Mouse (Mus musculus) mature B cell (primary cell): ENCODE measurements around the gene Fibin.

Source experiments
- in situ Hi-C: fragments of 300-500 bp; cut with MboI; formaldehyde crosslinking; loops from 2 replicates; pipeline ENCODE4 v1.14.3; 2019

The Fibin gene

DNA sequence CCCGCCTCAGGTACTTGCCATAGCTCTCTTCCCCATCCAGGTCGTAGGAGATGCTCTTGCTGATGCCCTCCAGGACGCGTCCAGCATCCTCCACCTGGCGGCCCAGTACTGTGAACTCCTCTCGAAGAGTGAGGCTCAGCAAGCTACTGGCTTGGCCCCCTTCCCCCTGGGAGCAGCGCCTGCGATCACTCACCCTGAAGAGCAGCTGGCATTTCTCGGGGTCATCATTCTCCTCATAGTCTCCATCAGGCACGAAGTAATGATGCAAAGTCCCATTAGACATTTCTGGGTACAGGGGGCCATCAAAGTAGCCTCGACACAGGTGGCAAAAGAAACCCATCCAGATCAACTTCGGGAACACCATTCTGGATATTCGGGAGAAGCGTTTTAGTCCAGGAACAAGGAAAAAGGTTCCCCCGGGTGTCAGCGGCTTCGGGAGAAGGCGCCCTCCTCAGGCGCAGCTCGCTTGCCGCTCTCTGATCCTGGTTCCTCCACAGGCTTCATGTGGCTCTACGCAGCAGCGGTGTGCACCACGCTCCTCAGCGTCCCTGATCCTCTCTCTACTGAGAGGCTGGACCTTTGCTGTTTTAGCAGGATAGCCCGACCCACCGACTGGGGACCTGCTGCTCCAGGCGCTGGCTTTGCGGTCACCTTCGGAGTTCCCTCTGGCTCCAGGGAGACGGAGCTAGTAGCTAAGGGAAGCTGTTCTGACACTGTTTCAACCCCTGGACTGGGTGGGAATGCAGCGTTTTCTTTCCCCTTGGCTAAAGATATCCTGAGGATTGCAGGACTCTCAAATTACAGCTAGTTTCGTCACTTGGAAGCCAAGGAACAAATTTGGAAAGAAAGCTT, at the start of gene Fibin:
Gene Fibin (minus strand): TSS at position 752 of the 852 bp plus-strand sequence.
- in situ Hi-C loops = no loop called here

DNA sequence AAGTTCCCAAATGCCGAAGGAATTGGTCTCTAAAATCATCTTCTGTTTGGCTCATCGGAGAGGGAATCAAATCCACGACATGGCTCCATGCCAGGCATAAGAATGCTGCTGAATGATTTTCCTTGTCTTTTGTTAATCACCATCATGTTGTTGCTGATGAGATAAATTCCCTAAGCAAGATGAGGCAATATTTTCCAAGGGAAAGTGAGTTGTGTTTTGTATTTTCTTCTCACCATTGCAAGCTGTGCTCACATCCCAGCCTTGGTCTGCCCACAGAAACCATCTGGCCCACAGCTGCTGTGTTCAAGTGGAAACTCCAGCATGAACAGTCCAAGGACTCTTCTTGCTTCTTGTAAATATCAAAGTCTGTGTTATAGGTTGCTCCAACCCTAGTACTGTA, 48.4 kb upstream of the Fibin start:
- in situ Hi-C loops = no loop called here

DNA sequence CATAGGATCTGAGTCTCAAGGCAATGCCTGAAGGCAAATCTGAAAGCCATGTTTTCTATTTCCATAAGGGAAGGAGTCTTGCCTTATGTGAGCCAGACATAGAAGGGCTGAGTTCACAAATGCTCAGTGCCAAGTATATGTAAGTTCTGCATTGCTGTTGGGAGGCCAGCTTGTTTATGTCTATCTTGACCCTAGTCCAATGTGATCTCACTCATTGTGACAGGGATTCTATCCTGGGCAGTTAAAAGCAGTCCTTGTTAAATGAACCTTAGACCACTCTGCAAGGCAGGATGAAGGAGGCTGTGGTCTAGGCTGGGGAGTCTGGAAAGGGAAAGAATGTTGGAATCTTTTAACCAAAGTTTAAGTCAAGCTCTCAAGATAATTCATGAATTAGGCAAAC, 45.8 kb upstream of the Fibin start:
- in situ Hi-C loops = no loop called here

DNA sequence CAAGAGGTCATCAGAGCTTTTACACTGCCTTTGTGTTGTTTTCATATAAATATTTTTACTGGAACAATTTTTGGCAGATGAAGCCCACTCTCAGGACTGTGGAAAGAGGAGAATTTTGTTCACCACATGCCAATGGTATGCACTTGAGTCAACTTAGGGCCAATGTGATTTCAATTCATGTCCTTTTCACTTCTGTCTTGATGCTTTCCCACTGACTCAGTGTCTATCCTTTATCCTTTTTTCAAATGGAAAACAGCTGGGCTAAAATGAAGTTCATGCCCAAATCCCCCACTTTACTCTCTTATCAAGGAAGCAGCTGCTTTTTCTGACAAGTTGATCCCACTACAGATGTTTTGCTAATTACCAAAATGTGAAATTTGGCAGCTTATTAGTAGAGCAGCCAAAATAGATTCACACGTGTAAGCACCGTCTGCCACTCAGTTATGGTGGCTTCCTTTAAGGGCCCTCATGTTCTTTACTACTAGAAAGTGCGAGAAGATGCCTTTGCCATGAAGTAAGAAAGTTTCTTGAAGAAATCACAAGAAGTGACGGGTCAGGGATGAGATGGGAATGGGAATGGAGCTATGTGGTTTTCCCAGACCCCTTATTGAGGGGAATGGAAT, 29.8 kb upstream of the Fibin start:
- in situ Hi-C loops = no loop called here

DNA sequence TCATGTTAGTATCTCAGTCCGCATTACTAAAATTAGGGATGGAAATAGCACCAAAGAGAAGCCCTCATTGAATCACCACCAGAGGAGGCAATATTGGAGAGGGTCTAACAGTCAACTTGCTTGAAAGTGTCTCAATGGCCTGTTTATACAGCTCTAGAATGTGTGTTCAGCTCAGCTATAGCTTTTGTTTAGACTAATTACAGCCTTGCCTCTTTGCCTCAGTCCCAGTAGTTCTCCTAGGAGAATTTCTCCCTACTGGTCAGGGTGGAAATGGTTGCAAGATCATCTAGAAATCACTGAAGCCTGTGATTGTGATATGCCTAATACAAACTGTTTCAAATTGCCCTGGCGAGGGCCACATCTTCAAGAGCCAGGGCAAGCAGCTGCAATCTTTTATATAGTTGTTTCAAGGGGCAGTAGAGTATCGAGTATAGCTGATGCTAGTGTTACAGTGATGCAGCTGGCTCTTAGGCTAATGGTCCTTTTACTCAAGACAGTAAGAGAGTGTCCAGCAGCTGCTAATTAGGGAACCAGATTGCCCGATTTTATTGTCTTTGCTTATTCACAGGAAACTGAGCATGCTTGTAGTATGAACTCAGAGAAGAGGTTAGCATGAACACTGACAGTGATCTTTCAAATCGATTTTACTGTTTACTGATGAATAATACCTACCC, 27.9 kb upstream of the Fibin start:
- in situ Hi-C loops = no loop called here

DNA sequence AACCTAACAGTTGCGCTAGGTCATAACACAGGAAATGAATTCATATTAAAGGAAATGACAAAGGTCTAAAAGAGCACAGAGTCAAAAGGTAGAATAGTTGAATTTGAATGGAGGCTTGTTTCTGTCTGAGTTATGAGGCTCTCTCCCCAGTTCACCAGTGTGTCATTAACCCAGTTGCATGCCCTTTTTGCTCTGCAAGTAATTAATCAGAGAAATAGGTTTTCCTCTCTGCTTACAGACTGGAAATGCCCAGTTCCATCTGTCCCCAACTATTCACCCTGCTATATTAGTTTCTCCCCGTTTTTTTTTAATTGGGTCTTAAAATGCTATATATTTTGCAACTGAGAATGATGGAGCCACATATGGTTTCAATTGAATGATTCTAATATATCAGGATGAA, 16.8 kb upstream of the Fibin start:
- in situ Hi-C loops = no loop called here

DNA sequence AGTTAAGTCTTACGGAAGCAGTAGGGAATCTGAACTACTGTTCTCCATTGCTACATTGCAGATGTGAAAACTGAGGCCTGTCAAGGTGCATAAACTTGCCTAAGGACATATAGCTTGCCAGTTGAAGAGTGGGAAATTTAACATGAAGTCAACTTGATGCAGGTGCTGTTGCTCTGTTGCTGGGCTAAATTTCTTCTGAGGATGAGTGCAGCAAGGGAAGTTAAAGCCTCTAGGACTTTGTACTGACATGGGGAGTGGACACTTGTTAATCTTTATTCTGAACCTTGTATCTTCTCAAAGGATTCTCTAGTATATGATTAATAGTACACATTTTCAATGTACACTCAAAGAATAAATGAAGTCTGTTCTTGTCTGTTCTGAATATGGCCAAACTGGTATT, 13.7 kb upstream of the Fibin start:
- in situ Hi-C loops = no loop called here

DNA sequence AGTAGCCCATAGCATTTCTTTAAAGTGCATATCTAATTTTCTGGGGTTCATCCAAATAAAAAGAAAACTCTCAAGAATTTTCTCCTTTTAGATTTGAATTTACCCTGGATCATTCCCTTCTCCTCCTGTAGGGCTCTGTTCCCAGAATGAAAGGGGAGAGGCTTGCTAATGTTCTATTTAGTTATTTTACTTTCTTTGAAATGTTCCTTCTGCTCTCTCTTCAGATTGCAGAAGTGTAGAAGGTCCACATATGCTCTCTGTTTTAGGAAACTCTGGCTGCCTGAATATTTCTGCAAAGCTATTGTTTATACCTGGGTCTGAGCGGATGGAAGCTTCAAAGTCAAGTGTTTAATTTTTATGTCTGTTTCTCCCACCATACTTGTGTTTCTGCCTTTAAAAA, 12.5 kb upstream of the Fibin start:
- in situ Hi-C loops = no loop called here

DNA sequence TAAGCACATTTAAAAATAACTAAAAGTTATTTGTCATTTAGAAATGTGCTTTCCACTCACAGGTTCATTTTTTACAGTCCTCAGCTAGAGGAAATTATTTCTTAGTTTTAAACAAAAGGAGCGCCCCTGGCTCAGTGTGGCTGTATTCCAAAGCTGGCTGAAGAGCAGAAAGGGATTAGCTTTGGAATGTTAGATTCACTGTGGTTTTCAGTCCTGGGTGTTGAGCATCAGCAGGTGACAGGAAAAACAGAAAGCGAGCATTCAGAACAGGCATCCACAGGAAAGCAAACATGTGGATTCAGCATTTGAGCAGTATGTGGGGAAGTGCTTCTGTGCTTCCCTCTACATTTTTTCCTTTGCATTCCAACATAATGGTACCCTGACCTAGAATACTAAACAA, 10.2 kb upstream of the Fibin start:
- in situ Hi-C loops = no loop called here

DNA sequence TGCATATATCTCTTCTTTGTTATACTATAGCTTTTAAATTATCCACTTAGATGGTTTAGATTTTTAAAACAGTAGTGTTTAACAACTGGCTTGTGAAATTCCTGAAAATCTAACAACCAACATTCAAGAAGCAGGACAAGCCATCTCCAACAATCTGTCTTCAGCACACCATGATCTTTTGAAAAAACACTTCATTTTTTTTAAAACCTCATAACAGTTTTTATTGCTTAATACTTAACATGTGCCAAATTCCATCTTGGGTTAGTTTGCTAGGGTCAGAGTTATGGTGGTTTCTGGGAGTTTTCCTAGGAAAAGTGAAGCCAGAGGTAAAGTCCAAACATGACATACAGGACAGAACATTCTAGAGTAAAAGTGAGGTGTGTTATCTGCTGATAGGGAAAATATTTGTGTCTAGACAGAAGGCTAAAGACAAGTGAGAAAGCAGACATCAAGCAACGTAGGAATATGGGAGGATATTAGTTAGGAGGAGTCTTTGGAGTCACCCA, 4.5 kb upstream of the Fibin start:
- in situ Hi-C loops = no loop called here

DNA sequence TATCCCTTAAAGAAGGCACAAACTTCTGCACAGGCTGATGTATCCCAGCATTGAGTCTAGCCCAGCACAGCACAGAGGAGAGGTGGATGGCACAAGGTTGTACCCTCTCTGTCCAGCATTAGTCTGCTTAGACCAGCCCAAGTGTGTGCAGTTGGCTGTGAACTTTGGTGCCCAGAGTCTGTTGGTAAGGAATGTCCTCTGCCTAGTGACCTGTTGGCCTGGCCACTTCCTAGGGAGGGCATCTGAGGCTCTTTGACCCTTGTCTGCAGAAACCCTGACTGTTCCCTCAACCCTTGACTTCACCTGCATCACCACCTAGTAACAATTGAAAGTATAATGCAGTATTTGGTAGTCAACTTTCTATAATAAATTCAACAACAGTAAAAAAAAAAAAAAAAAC, 2.4 kb upstream of the Fibin start:
- in situ Hi-C loops = no loop called here

DNA sequence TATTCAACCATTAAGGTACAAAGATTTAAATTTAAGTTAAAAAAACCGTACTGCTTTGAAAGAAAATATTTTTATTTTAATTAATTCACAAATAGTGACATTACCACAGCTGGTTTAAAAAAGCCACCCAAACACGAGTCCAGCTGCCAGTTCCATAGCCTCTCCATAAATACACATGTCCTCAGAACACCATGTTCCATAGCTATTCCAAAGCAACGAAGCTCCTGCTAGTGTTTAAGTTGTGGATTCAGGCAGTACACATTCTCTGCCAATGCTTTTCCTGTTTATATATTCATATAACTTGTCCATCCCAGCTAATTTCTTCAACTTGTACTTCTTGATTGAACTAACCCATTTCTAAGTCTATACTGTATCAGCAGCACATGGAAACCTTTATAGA, 872 bp upstream of the Fibin start:
- in situ Hi-C loops = no loop called here

DNA sequence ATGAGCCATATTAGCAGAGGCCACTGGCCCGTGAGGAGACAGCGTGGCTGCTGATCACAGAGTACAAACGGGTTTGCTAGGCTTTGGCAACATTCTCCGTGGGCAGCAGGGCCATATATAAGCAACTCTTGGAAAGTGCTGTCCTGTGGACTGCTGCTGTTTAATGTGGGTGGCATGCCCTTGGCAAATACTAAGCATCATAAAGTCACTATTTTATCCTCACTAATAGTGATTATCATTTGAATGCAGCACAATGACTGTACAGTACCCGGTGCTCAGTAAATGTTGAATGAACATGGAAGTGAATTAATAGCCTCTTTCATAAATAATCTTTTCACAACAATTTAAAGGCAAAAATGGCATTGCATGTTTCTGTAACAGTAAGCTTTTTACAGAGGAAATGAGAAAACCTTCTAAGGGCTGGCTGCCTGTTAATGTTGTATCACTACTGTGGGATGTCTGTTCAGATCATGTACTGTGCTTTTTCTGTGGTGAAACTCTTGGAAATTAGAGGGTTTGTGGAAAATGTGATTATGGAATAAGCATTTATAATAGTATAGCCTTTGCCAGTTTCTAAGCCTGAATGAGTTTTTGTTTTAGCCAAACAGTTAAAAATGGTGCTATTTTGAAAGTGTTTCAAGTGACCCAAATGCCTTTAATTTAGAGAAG, 9.5 kb downstream of the Fibin start:
- in situ Hi-C loops = no loop called here

DNA sequence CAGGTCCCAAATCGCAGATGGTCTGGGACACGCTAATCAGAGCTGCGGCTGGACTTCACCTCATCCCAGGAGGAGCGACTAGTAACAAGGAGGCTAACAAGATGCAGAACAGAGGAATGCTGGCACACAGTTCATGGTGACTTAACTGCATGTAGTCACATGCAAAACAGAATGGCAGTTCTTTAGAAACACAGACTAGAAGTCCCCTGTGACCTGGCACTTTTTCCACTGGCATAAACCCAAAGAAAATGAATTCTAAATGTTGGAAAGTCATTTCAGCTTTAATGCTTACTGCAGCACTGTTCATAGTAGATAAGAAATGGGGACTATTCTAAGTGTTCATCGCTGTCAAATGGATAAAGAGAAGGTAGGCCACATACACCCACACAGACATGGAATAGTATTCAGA, 11.1 kb downstream of the Fibin start:
- in situ Hi-C loops = no loop called here

DNA sequence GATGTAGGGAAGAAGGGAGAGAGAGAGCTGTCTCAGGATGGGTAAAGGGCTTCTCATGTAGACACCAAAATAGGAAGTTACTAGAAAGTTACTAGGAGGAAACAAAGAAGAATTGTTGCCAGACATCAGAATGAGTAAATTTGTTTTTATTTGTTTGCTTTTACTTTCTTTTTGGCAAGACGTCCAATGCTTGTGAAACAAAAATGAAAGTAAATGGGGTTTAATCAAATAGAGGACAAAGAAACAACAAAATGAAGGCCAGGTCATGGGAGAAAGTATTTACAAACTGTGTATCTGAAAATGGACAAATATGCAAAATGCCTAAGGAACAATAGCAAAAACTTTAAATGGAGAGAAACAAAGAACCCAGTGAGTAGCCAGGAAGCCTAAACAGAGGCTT, 11.6 kb downstream of the Fibin start:
- in situ Hi-C loops = no loop called here

DNA sequence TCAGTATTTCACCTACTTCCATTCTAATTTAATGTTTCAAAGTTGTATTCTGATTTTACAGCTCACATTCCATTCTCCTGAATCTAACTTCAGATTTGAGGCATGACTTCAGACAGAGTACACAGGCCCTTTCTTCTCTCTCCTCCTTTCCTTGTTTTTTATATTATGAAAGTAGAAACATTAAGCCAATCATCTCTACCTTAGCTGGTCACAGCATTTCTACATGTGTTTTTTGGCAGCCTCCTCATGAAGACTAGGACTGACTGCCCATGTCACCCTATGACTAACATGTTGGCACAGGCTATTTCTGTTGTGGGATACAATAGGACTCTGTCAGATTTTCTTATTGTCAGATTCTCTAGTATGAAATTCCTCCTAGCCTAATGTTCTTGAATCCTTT, 34.0 kb downstream of the Fibin start:
- in situ Hi-C loops = no loop called here

DNA sequence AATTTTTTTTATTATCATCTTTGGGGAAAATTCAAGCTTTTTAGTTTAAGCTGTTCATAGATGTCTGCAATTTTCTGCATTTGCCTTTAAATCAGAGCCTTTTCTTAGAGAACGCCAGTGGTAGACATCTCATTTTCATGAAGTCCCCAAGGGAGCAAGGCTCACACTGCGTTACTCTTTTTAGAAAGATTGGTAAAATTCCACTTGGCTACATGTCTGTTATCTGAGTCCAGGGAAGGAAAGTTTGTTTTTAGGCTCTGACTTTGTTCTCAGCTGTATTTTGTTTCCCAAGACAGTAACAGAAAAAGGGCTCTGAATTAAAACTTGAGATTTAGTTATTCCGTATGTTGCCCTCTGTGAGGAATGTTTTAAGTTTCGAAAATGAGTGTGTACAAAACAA, 43.0 kb downstream of the Fibin start:
- in situ Hi-C loops = no loop called here

DNA sequence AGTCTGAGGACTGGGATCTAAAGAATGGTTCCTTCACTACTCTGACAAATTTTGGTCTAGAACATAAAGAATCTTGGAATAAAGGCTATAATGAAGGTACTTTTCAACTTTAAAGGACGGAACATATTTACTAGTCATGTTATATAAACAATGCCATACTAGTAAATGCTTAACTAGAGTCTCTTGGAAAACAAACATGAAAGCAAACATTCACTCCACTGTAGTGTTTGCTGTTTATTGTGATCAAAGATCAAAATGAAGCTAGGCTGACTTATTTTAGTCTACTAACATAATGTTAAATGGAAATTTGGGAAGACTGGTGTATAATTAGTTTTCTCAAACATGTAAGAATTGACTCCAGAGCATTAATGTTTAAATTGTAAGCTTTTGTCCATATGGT, 43.7 kb downstream of the Fibin start:
- in situ Hi-C loops = no loop called here

DNA sequence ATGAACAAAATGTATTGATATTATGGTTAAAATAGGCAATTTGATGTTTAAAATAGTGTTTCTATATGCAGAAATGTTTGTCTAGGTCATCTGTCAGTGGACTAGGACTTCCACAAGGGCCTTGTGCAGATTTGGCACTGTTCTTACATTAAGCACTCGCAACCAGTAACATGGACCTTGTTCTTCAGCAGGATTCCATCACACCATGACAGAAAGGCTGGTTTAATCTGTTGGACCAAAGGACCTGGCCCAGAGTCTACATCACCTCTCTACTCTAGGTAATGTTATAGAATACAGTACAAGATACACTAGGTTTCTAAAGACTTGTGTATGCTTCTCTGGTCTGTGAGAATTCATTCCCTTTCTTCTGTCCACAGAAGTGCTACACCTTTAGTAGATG, 44.3 kb downstream of the Fibin start:
- in situ Hi-C loops = no loop called here

DNA sequence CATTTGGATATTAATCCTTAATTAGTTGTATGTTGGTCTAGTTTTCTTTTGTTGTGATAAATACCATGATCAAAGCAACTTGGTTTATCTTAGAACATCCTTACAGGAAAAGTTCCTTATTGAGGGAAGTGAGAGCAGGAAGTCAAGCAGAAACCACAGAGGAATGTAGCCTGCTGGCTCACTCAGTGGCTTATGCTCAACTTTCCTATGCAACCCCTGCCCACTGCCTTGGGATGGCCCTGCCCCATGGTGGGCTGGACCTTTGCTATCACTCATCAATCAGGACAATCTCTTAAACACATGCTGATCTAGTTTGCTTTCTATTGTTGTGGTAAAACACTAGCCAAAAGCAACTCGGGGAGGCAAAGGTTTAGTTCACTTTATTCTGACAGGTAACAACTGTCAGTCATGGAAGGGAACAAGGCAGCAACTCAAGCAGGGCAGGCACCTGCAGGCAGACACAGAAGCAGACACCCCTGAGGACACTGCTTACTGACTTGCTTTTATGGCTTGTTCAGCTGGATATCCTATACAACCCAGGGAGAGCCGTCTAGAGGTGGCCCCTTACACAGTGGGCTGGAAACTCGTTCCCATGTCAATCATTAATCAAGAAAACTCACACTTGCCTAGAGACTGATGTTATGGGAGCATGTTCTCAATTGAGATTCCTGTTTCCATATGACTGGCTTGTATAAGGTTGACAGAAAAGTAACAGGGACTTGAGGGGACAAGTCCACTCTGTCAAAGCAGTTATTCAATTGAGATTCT, 46.7 kb downstream of the Fibin start:
- in situ Hi-C loops = no loop called here

DNA sequence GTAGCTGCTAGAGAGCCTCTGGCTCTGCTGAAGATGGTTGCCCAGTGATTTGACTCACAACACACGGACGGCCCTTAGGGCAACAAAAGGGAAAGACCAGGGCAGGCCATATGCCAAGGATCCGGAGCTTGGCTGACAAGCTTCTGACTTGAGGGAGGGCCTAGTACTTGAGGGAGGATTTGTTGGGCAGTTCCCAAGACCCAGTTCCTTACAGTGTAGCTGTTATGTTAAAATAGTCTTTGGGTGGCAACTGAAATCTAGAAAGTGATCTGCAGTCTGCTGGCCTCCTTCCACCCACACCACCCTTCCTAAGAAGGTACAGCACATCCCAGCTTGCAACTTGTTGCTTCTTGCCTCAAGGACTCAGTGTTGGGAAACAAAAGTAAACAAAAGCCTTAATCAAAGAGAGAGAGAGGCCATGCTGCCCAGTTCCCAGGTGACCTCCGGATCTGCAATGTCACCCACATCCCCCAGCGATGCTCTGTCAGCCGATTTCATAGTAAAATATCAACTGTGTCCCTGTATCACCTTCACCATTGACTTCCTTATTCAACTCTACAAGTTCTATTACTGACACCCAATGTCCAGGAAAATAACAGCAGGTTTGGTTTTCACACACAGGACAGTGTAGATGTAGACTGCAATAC, 48.4 kb downstream of the Fibin start, which contains the start of gene Bbox1:
Gene Bbox1 (minus strand): TSS at position 52 of the 647 bp plus-strand sequence.
- in situ Hi-C loops = no loop called here
